Mouse (Mus musculus): ENCODE measurements at regions not wholly inside any gene's neighbourhood (a gene's known extent, or its start where the extent isn't known, plus 50 kb on each side); places are given as distances from the start of the nearest gene placed in this dataset.

GRCm38 (mm10) chr8:4411126-4411525 lies 81.7 kb upstream of the Cers4 start:
- DNase-seq (ENCODE audit: low read depth, low spot score), result no peak

- DNase-seq (ENCODE audit: low read depth, low spot score), result no peak
Measured at GRCm38 (mm10) chr8:4411836-4412235, 81.0 kb upstream of the Cers4 start.

GRCm38 (mm10) chr8:4413206-4413605 lies 79.6 kb upstream of the Cers4 start:
- DNase-seq (ENCODE audit: low read depth, low spot score), result no peak

GRCm38 (mm10) chr8:4413764-4414163 lies 79.1 kb upstream of the Cers4 start:
- peak; percentile 47 for DNase-seq (ENCODE audit: low read depth, low spot score)

GRCm38 (mm10) chr8:4417141-4417540 lies 75.7 kb upstream of the Cers4 start:
- no peak for DNase-seq (ENCODE audit: low read depth, low spot score)

GRCm38 (mm10) chr8:4433161-4433560 lies 59.7 kb upstream of the Cers4 start:
- DNase-seq (ENCODE audit: low read depth, low spot score), result no peak

- no peak for DNase-seq (ENCODE audit: low read depth, low spot score)
Measured at GRCm38 (mm10) chr8:4436546-4436945, 56.3 kb upstream of the Cers4 start.

All from telencephalon, adult 2 months (tissue).